Mouse (Mus musculus) kidney, adult 2 months (tissue): ENCODE data around the gene Fosb. TPM values are rescaled to one million over a fixed set of nuclear protein-coding genes. Genes with fewer than 3 reads are reported as not detected.

Experiments used
- DNase-seq: peaks from one replicate; pipeline ENCODE4 v3.0.0; 2021
- H3K27ac ChIP-seq: fragments of 200-500 bp; 2 replicates; pipeline ENCODE4 v1.5.1; 2012; ENCODE audit warnings: low read depth, low read length, control low read depth, inconsistent platforms; ENCODE audit not compliant: insufficient read depth
- H3K27me3 ChIP-seq: fragments of 200-500 bp; replicated peaks from 2 replicates; pipeline ENCODE4 v1.6.1; 2012; ENCODE audit warnings: mild to moderate bottlenecking, moderate library complexity, low read length, inconsistent platforms; ENCODE audit not compliant: control insufficient read depth, insufficient read depth
- H3K36me3 ChIP-seq: fragments of 200-500 bp; 2 replicates; pipeline ENCODE4 v1.6.1; 2012; ENCODE audit warnings: mild to moderate bottlenecking, moderate library complexity, low read length, inconsistent platforms; ENCODE audit not compliant: control insufficient read depth, insufficient read depth
- H3K4me1 ChIP-seq: fragments of 200-500 bp; 2 replicates; pipeline ENCODE4 v1.6.1; 2011; ENCODE audit warnings: low read length; ENCODE audit not compliant: control insufficient read depth, insufficient read depth
- H3K4me3 ChIP-seq: fragments of 200-500 bp; 2 replicates; pipeline ENCODE4 v1.5.1; 2011; ENCODE audit warnings: mild to moderate bottlenecking, low read depth, low read length, control low read depth; ENCODE audit not compliant: insufficient read depth
- CTCF ChIP-seq: fragments of 200-500 bp; conservative IDR thresholded peaks from 2 replicates; pipeline ENCODE4 v1.5.1; 2011; ENCODE audit warnings: low read depth, mild to moderate bottlenecking, control low read depth, low read length, moderate library complexity, mixed read lengths; ENCODE audit not compliant: insufficient read depth, insufficient read length
- POLR2A ChIP-seq: fragments of 200-500 bp; IDR thresholded peaks from one replicate; pipeline ENCODE4 v1.6.1; 2011; ENCODE audit warnings: low read depth, low read length, control low read depth
- WGBS: fragments of 180-500 bp; shearing (Covaris S2); methylation state at CpG from one replicate; pipeline ENCODE4 v1.1.7; 2018; 5-methylcytosine and 5-hydroxymethylcytosine counted together
- polyA plus RNA-seq: library from polyadenylated mRNA; depleted of rRNA; stranded (reverse); fragments of >200 nt; gene quantifications from 2 replicates; pipeline ENCODE4 v1.2.3, GENCODE M21; 2012

Gene Fosb
- polyA plus RNA-seq, 1 experiment: 0.17 TPM

DNA sequence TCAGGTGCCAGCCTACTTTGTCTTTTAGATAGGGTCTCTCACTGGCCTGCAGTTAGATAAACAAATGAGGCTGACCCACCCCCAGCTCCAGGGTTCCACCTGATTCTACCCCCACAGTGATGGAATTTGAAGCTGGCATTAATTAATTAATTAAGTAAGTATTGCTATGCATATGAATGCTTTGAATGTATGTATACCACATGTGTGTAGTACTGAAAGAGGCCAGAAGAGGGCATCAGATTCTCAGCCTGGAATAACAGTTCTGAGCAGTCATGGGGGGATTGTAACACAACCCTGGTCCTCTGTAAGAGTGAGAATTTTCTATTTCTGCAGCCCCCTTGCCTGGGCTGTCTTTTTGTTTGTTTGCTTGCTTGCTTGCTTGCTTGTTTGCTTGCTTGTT is 18.6 kb upstream of the Fosb start:
- peaks cover 7% of the 10 kb centered on the region; the same call in 1 of the 2 replicates for H3K4me1 ChIP-seq
- no peaks in the 10 kb centered on the region for H3K27me3 ChIP-seq
- H3K27ac ChIP-seq: no peak overlapping the region
- TF ChIP-seq POLR2A (no peak), CTCF (0 out of 2 replicates have a peak, but pooled peaks have one; percentile 7)
- H3K36me3 ChIP-seq: no peaks in the 10 kb centered on the region
- DNase-seq: no peak
- no peak overlapping the region for H3K4me3 ChIP-seq

DNA sequence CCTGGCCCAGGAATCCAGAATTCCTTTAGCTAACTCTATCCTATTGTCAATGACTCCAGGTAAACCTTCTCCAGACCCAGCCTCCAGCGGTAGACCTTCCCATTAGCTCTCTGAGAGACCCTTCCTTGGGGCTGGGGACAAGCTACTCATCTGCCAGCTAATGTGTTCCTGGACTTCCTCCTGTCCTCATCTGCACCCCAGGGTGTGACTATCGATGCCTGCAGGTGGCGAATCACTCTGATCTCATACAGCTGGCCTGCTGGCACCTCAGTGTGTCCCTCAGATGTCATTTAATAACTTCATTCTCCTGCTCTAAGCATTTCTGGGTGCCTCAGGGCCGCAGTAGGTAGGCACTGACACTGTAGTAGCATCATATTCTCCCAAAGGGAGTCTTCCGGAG is 17.9 kb upstream of the Fosb start:
- Histone ChIP-seq H3K27ac (no peak overlapping the region), H3K4me1 (peaks cover 7% of the 10 kb centered on the region; the same call in 1 of the 2 replicates), H3K27me3 (no peaks in the 10 kb centered on the region), H3K4me3 (no peak overlapping the region), H3K36me3 (no peaks in the 10 kb centered on the region)
- no peak for TF ChIP-seq POLR2A
- TF ChIP-seq CTCF: no peak
- WGBS: 83% methylated on average over 5 of the region's 5 CpGs
- DNase-seq: no peak

DNA sequence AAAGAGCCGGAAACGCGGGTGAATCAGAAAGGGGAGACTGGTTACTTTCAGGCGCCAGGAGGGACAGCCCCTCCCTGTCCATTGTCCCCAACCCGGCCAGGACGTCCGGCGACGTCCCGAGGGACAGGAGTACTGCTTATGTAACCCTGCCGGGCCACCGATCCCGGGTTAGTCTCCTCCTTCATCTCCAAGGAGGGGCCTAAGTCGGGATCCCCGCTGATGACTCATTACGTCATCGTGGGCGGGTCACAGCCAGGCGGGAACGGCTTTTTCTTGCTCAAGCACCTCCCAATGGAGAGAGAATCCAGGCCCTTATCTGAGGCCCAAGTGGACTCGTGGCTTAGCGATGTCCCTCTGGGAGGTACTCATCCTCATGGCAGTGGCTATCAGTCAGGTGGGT is 17.3 kb upstream of the Fosb start:
- peak overlapping the region; percentile 84 for H3K27ac ChIP-seq

GRCm38 (mm10) chr7:19326359-19326758 is 16.5 kb upstream of the Fosb start:
- under 1% methylated on average over 20 of the region's 20 CpGs for WGBS
- H3K27me3 ChIP-seq: no peaks in the 10 kb centered on the region
- peak overlapping the region; percentile 84 for H3K27ac ChIP-seq
- no peaks in the 10 kb centered on the region for H3K36me3 ChIP-seq
- peaks cover 4% of the 10 kb centered on the region; the same call in 1 of the 2 replicates for H3K4me1 ChIP-seq
- no peak for TF ChIP-seq CTCF
- TF ChIP-seq POLR2A: no peak
- peak overlapping the region; percentile 5 for H3K4me3 ChIP-seq
- peak; percentile 96 for DNase-seq

More for the DNA sequence above, 17.3 kb upstream of the Fosb start:
- no peaks in the 10 kb centered on the region for H3K36me3 ChIP-seq
- DNase-seq: peak; percentile 97
- H3K4me3 ChIP-seq: peak overlapping the region; percentile 5
- H3K27me3 ChIP-seq: no peaks in the 10 kb centered on the region
- TF ChIP-seq CTCF (no peak), POLR2A (peak; percentile 15)
- peaks cover 4% of the 10 kb centered on the region; the same call in 1 of the 2 replicates for H3K4me1 ChIP-seq
- under 1% methylated on average over 22 of the region's 22 CpGs for WGBS

DNA sequence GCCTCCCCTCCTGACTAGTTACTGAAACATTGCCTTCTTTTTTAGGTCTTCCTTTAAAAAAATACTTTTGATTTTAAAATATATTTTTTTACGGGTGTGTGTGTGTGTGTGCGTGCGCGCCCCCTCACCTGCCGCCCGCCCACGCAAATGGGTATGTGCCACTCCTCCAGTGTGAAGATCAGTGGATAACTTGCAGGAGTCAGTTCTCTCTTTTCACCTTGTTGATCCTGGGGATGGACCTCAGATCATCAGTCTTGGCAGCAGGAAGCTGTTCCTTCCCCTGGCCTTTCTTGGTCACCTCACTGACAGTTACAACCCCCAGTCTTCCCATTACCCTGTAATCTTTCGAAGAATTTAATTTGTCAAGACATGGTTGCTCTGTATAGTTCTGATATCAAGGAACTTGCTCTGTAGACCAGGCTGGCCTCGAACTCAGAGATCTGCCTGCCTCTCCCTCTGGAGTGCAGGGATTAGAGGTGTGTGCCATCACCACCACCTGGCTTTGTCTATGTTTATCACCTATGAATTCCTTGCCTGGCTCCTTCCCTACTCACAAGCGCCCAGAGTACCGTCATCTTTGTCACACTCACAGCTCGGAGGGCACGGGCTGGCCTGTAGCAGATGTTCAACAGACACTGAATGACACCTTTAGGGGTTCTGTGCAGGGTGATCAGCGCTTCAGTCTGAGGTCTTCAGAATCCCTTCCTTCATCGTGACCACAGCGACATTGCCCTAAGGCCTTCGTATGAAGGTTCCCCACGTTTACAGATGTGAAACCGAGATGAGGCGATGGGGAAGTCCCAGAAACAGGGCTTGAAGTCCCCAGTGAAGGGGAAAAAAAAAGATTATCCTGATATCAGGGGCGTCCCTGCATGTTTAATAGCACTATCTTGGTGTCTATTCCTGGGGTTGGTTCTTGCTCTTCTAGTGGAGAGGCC is 15.7 kb upstream of the Fosb start:
- 78% methylated on average over 21 of the region's 21 CpGs for WGBS
- H3K27me3 ChIP-seq: no peaks in the 10 kb centered on the region
- no peaks in the 10 kb centered on the region for H3K36me3 ChIP-seq
- no peak overlapping the region for H3K27ac ChIP-seq
- no peak overlapping the region for H3K4me3 ChIP-seq
- no peak for DNase-seq
- no peak for TF ChIP-seq CTCF
- H3K4me1 ChIP-seq: peaks cover 4% of the 10 kb centered on the region; the same call in 1 of the 2 replicates

DNA sequence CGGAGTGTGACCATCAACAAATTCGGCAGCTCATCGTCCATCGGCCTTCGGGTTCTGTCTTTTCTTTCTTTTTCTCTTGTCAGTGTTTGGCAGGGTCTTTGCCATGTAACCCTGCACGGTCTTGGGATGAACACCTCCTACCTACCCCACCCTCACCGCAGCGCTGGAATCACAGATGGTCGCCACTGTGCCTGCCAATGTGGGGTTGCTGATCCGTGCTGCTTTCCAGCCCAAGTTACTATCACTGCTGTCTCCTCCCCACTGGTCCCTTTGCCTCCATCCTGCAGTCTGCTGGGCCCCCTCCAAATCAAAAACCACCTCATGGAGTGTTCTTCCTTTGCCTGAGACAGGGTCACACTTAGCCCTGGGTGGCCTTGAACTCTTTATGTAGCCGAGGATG is 14.4 kb upstream of the Fosb start:
- no peaks in the 10 kb centered on the region for H3K27me3 ChIP-seq
- no peaks in the 10 kb centered on the region for H3K36me3 ChIP-seq
- WGBS: 89% methylated on average over 11 of the region's 11 CpGs
- peaks cover 11% of the 10 kb centered on the region; the same call in 1 of the 2 replicates for H3K4me1 ChIP-seq
- no peak overlapping the region for H3K27ac ChIP-seq
- H3K4me3 ChIP-seq: no peak overlapping the region
- TF ChIP-seq POLR2A (no peak), CTCF (no peak)
- DNase-seq: no peak

GRCm38 (mm10) chr7:19322489-19322888 is 12.6 kb upstream of the Fosb start:
- DNase-seq: no peak

More at GRCm38 (mm10) chr7:19322489-19322888, 12.6 kb upstream of the Fosb start:
- 55% methylated on average over 9 of the region's 9 CpGs for WGBS
- TF ChIP-seq CTCF: no peak
- no peak for TF ChIP-seq POLR2A
- no peaks in the 10 kb centered on the region for H3K27me3 ChIP-seq
- H3K36me3 ChIP-seq: no peaks in the 10 kb centered on the region
- H3K4me3 ChIP-seq: no peak overlapping the region
- peaks cover 11% of the 10 kb centered on the region; the same call in 1 of the 2 replicates for H3K4me1 ChIP-seq
- no peak overlapping the region for H3K27ac ChIP-seq
